Mouse (Mus musculus) kidney, postnatal 36 days (tissue): ENCODE data around the gene Baz2b.

ENCODE experiments used
- DNase-seq, 2 experiments: peaks; one replicate each; pipeline ENCODE4 v3.0.0; 2021 to 2022; ENCODE audit warnings: mixed read lengths in 2 of 2

Baz2b gene

GRCm38 (mm10) chr2:60209703-60210651 is at the start of gene Baz2b, which contains the start of gene March7:
TSS of gene Baz2b (minus strand) at chr2:60209839.
TSS of gene March7 (plus strand) at chr2:60209887.
- DNase-seq, result peak; percentile 84 to 94

- no peak for DNase-seq
Measured at GRCm38 (mm10) chr2:60259186-60259585, 49.5 kb upstream of the Baz2b start.

- DNase-seq, result no peak
Measured at GRCm38 (mm10) chr2:60256751-60257150, 47.1 kb upstream of the Baz2b start.

- DNase-seq, result no peak
Measured at GRCm38 (mm10) chr2:60253506-60253905, 43.9 kb upstream of the Baz2b start.

- no peak for DNase-seq
Measured at GRCm38 (mm10) chr2:60252782-60253181, 43.1 kb upstream of the Baz2b start.

- DNase-seq, result no peak
Measured at GRCm38 (mm10) chr2:60234506-60234905, 24.9 kb upstream of the Baz2b start.

- DNase-seq, result no peak
Measured at GRCm38 (mm10) chr2:60233147-60233546, 23.5 kb upstream of the Baz2b start.

GRCm38 (mm10) chr2:60230361-60230760 is 20.7 kb upstream of the Baz2b start:
- DNase-seq, result no peak

- DNase-seq, result no peak
Measured at GRCm38 (mm10) chr2:60228470-60228869, 18.8 kb upstream of the Baz2b start.

GRCm38 (mm10) chr2:60223489-60223888 is 13.8 kb upstream of the Baz2b start:
- no peak for DNase-seq

GRCm38 (mm10) chr2:60221954-60222353 is 12.3 kb upstream of the Baz2b start:
- no peak for DNase-seq

- peak; percentile 34 to 47 for DNase-seq
Measured at GRCm38 (mm10) chr2:60221236-60221635, 11.6 kb upstream of the Baz2b start.

GRCm38 (mm10) chr2:60217620-60218019 is 8.0 kb upstream of the Baz2b start:
- no peak for DNase-seq

GRCm38 (mm10) chr2:60216547-60217153 is 7.0 kb upstream of the Baz2b start:
- no peak for DNase-seq

- no peak for DNase-seq
Measured at GRCm38 (mm10) chr2:60214683-60215082, 5.0 kb upstream of the Baz2b start.

GRCm38 (mm10) chr2:60212488-60212887 is 2.8 kb upstream of the Baz2b start:
- DNase-seq, result no peak

GRCm38 (mm10) chr2:60210821-60211220 is 1.2 kb upstream of the Baz2b start:
- no peak for DNase-seq

- peak; percentile 41 to 66 for DNase-seq
Measured at GRCm38 (mm10) chr2:60209122-60209611, 472 bp downstream of the Baz2b start.

GRCm38 (mm10) chr2:60205795-60206194 is 3.8 kb downstream of the Baz2b start:
- no peak for DNase-seq

- DNase-seq, result no peak
Measured at GRCm38 (mm10) chr2:60204162-60204561, 5.5 kb downstream of the Baz2b start.

- no peak for DNase-seq
Measured at GRCm38 (mm10) chr2:60203733-60204132, 5.9 kb downstream of the Baz2b start.

- DNase-seq, result no peak
Measured at GRCm38 (mm10) chr2:60202900-60203530, 6.6 kb downstream of the Baz2b start.

- peak; percentile 60 to 88 for DNase-seq
Measured at GRCm38 (mm10) chr2:60200667-60201066, 9.0 kb downstream of the Baz2b start.
